Mouse (Mus musculus) embryonic facial prominence, embryonic 13.5 days (tissue): ENCODE measurements around the gene Dhrs1. TPM values are rescaled to one million over a fixed set of nuclear protein-coding genes. Genes with fewer than 3 reads are reported as not detected.

ENCODE experiments used
- ATAC-seq: fragments of 200-750 bp; cut with Nextera tagmentation; 2 replicates; pipeline ENCODE4 v1.8.0; 2017; ENCODE audit warnings: low read depth; ENCODE audit not compliant: insufficient number of reproducible peaks, insufficient read depth, low FRiP score, low TSS enrichment
- H3K27ac ChIP-seq: fragments of 300-500 bp; sonication (generic); 2 replicates; pipeline ENCODE4 v1.5.1; 2015; ENCODE audit warnings: moderate library complexity, mild to moderate bottlenecking, inconsistent platforms
- H3K27me3 ChIP-seq: fragments of 300-500 bp; sonication (generic); 2 replicates; pipeline ENCODE4 v1.6.1; 2015; ENCODE audit warnings: mild to moderate bottlenecking, inconsistent platforms
- H3K36me3 ChIP-seq: fragments of 300-500 bp; sonication (generic); 2 replicates; pipeline ENCODE4 v1.6.1; 2015; ENCODE audit warnings: mild to moderate bottlenecking, inconsistent platforms
- H3K4me1 ChIP-seq: fragments of 300-500 bp; sonication (generic); 2 replicates; pipeline ENCODE4 v1.6.1; 2015; ENCODE audit warnings: inconsistent platforms
- H3K4me2 ChIP-seq: fragments of 300-500 bp; sonication (generic); 2 replicates; pipeline ENCODE4 v1.6.1; 2015; ENCODE audit warnings: moderate library complexity, mild to moderate bottlenecking, inconsistent platforms
- H3K4me3 ChIP-seq: fragments of 300-500 bp; sonication (generic); 2 replicates; pipeline ENCODE4 v1.5.1; 2015; ENCODE audit warnings: mild to moderate bottlenecking, inconsistent platforms
- H3K9ac ChIP-seq: fragments of 300-500 bp; sonication (generic); 2 replicates; pipeline ENCODE4 v1.6.1; 2015; ENCODE audit warnings: mild to moderate bottlenecking, inconsistent platforms
- H3K9me3 ChIP-seq: fragments of 300-500 bp; sonication (generic); 2 replicates; pipeline ENCODE4 v1.6.1; 2016; ENCODE audit warnings: inconsistent platforms
- WGBS: fragments of 180-500 bp; shearing (Covaris S2); methylation state at CpG from one replicate; pipeline ENCODE4 v1.1.7; 2015; ENCODE audit warnings: mixed read lengths; 5-methylcytosine and 5-hydroxymethylcytosine counted together
- polyA plus RNA-seq: library from polyadenylated mRNA; unstranded; fragments of >200 nt; fragmentation: Nextera tagmentation; extraction: Ambion mirVana; gene quantifications from 2 replicates; pipeline ENCODE4 v1.2.1, GENCODE M21; 2015

Gene Dhrs1
- polyA plus RNA-seq, 1 experiment from 2014 or later, result 84.5 TPM

DNA sequence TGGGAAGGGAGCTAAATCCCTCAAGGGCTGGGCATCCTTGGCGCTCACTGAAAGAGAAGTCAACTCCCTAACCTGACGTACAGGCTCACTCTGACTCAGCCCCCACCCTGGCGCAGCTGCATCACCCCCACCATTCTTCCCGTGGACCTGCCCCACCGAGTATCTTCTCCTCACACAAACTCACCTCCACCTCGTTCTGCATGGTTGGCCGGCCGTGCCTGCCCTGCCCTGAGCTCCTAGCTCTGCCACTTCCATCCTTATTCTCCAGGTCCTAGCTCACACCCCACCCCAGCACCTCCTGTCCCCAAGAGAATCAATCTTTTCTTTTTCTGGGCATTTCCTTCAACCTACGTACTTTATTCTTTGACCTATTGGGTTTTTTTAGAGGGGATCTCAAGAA, 44.4 kb downstream of the Dhrs1 start:
- no peaks in the 10 kb centered on the region for H3K27me3 ChIP-seq
- no peak overlapping the region for H3K4me2 ChIP-seq
- no peak for ATAC-seq
- H3K36me3 ChIP-seq, result no peaks in the 10 kb centered on the region
- no peak overlapping the region for H3K4me3 ChIP-seq
- no peak overlapping the region for H3K27ac ChIP-seq
- no peaks in the 10 kb centered on the region for H3K9me3 ChIP-seq
- H3K4me1 ChIP-seq, result no peaks in the 10 kb centered on the region
- 59% methylated on average over 9 of the region's 9 CpGs for WGBS
- H3K9ac ChIP-seq, result no peak overlapping the region

DNA sequence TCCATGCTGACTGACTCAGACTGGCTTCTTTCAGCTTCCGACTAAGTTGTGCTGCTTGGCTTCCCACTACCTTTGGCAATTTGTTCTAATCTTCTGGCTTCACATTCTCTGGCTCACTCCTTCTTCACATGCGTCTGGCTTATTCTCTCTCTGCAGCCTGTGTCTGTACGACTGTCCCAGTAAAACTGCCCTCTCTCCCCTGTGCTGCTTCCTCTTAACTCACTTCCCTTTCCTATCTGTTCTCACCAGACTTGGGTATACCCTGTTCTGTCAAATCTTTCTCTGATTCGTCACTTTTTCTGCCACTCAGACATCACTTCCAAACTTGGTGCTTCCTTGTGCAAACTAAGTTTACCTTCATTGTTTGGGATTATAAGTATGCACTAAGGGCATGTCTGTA, 48.3 kb downstream of the Dhrs1 start:
- no peaks in the 10 kb centered on the region for H3K4me1 ChIP-seq
- H3K9ac ChIP-seq, result no peak overlapping the region
- no peak overlapping the region for H3K27ac ChIP-seq
- H3K9me3 ChIP-seq, result no peaks in the 10 kb centered on the region
- 81% methylated on average over 4 of the region's 4 CpGs for WGBS
- H3K4me2 ChIP-seq, result no peak overlapping the region
- no peaks in the 10 kb centered on the region for H3K36me3 ChIP-seq
- no peaks in the 10 kb centered on the region for H3K27me3 ChIP-seq
- ATAC-seq, result no peak
- H3K4me3 ChIP-seq, result no peak overlapping the region

DNA sequence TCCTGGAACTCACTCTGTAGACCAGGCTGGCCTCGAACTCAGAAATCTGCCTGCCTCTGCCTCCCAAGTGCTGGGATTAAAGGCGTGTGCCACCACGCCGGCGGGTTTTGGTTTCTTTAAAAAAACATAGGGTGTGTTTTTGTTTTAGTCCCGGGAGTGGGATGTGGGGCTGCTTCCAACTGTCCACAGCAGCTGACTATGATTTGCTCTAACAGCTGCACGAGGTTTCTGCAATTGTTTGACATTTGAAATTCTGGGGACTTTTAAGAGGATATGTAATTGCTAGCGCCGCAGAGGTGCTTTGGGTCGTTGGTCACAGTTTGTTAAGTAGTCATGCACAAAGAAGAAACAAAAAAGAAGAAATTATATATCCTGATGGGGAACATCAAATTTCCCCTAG, 56.1 kb downstream of the Dhrs1 start:
- H3K9ac ChIP-seq, result no peak overlapping the region
- H3K27ac ChIP-seq, result no peak overlapping the region
- WGBS, result 55% methylated on average over 10 of the region's 10 CpGs
- no peak for ATAC-seq
- no peaks in the 10 kb centered on the region for H3K36me3 ChIP-seq
- no peak overlapping the region for H3K4me2 ChIP-seq
- H3K4me3 ChIP-seq, result no peak overlapping the region
- H3K27me3 ChIP-seq, result no peaks in the 10 kb centered on the region
- H3K9me3 ChIP-seq, result no peaks in the 10 kb centered on the region
- H3K4me1 ChIP-seq, result no peaks in the 10 kb centered on the region

Other genes with a start within 250 kb of the Dhrs1 start
- 0.60 and 0.83 TPM in 2 replicates for gene Cpne6, start 235.2 kb downstream of the Dhrs1 start, polyA plus RNA-seq
- gene Nrl, start 220.7 kb downstream of the Dhrs1 start, polyA plus RNA-seq, result not detected in 2 replicates
- 35.0 and 38.4 TPM in 2 replicates for gene Pck2, start 205.4 kb downstream of the Dhrs1 start, polyA plus RNA-seq
- gene Dcaf11, start 185.7 kb downstream of the Dhrs1 start, polyA plus RNA-seq, result 57.3 and 66.5 TPM in 2 replicates
- gene A730061H03Rik, start 185.3 kb downstream of the Dhrs1 start, polyA plus RNA-seq, result 0.74 and 0.87 TPM in 2 replicates
- gene Fitm1, start 170.1 kb downstream of the Dhrs1 start, polyA plus RNA-seq, result 4.1 and 5.3 TPM in 2 replicates
- 141 and 152 TPM in 2 replicates for gene Psme1, start 167.6 kb downstream of the Dhrs1 start, polyA plus RNA-seq
- 4.7 and 4.8 TPM in 2 replicates for gene Emc9, start 160.4 kb downstream of the Dhrs1 start, polyA plus RNA-seq
- gene Psme2, start 154.6 kb downstream of the Dhrs1 start, polyA plus RNA-seq, result 233 and 267 TPM in 2 replicates
- 17.6 and 21.7 TPM in 2 replicates for gene Rnf31, start 154.0 kb downstream of the Dhrs1 start, polyA plus RNA-seq
- 10.5 and 12.3 TPM in 2 replicates for gene Irf9, start 142.1 kb downstream of the Dhrs1 start, polyA plus RNA-seq
- 2.0 and 2.8 TPM in 2 replicates for gene Rec8, start 127.7 kb downstream of the Dhrs1 start, polyA plus RNA-seq
- 95.1 and 111 TPM in 2 replicates for gene Ipo4, start 109.7 kb downstream of the Dhrs1 start, polyA plus RNA-seq
- 1.7 and 1.8 TPM in 2 replicates for gene Gm49378, start 107.8 kb downstream of the Dhrs1 start, polyA plus RNA-seq
- gene Tm9sf1, start 101.9 kb downstream of the Dhrs1 start, polyA plus RNA-seq, result 106 and 117 TPM in 2 replicates
- 1.0 and 1.3 TPM in 2 replicates for gene Tssk4, start 95.5 kb downstream of the Dhrs1 start, polyA plus RNA-seq
- gene Mdp1, start 85.2 kb downstream of the Dhrs1 start, polyA plus RNA-seq, result 66.1 and 70.6 TPM in 2 replicates
- gene Gmpr2, start 73.7 kb downstream of the Dhrs1 start, polyA plus RNA-seq, result 75.2 and 83.5 TPM in 2 replicates
- 665 and 670 TPM in 2 replicates for gene Nedd8, start 73.6 kb downstream of the Dhrs1 start, polyA plus RNA-seq
- gene Tinf2, start 63.9 kb downstream of the Dhrs1 start, polyA plus RNA-seq, result 38.7 and 46.6 TPM in 2 replicates
- 4.5 and 4.7 TPM in 2 replicates for gene Tgm1, start 31.8 kb downstream of the Dhrs1 start, polyA plus RNA-seq
- 27.6 and 32.2 TPM in 2 replicates for gene Rabggta, start 23.4 kb downstream of the Dhrs1 start, polyA plus RNA-seq
- gene Nop9, start within 50 bp of the Dhrs1 start, polyA plus RNA-seq, result 35.5 and 47.6 TPM in 2 replicates
- 0.18 and 1.2 TPM in 2 replicates for gene Cideb, start 12.8 kb upstream of the Dhrs1 start, polyA plus RNA-seq
- gene Ltb4r2, start 15.7 kb upstream of the Dhrs1 start, polyA plus RNA-seq, result 0.51 and 0.56 TPM in 2 replicates
- 0.58 and 1.1 TPM in 2 replicates for gene Ltb4r1, start 20.3 kb upstream of the Dhrs1 start, polyA plus RNA-seq
- 20.2 and 21.6 TPM in 2 replicates for gene Adcy4, start 38.4 kb upstream of the Dhrs1 start, polyA plus RNA-seq
- gene Ripk3, start 43.2 kb upstream of the Dhrs1 start, polyA plus RNA-seq, result 41.1 and 44.4 TPM in 2 replicates
- gene Nfatc4, start 77.5 kb upstream of the Dhrs1 start, polyA plus RNA-seq, result 156 and 160 TPM in 2 replicates
- gene Nynrin, start 108.3 kb upstream of the Dhrs1 start, polyA plus RNA-seq, result 27.8 and 28.1 TPM in 2 replicates
- 0.28 and 0.30 TPM in 2 replicates for gene Cbln3, start 138.7 kb upstream of the Dhrs1 start, polyA plus RNA-seq
- gene Khnyn, start 139.3 kb upstream of the Dhrs1 start, polyA plus RNA-seq, result 21.0 and 22.0 TPM in 2 replicates
- gene Sdr39u1, start 154.6 kb upstream of the Dhrs1 start, polyA plus RNA-seq, result 79.8 and 85.5 TPM in 2 replicates
- gene Cma1, start 199.0 kb upstream of the Dhrs1 start, polyA plus RNA-seq, result 12.4 and 28.3 TPM in 2 replicates
- 0.29 TPM in 1 of 2 replicates, not detected in the other for gene Cma2, start 205.3 kb upstream of the Dhrs1 start, polyA plus RNA-seq